Mouse (Mus musculus): ENCODE measurements at regions not wholly inside any gene's neighbourhood (a gene's known extent, or its start where the extent isn't known, plus 50 kb on each side); places are given as distances from the start of the nearest gene placed in this dataset.

DNA sequence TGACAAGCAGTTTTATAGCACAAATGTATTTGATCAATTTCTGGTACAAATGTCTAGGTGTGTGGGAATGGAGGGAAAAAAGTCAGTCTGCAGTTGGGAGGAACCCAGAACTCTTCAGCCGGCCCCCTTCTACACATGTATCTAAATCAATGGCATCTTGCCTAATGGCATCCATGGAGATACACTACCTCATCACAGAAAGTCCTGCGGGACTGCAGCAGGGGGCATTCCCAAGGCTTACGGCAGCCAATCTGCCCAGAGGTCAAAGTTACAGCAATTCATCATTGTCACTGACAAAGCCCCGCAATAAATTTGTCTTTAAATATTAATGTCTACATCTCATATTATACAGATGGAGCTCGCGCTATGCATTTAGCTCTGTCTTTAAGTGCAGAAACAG is 135.7 kb upstream of the Arhgap5 start:
- Histone ChIP-seq H3K4me2 (ENCODE audit: low read depth, low read length) (no peak overlapping the region), H3K27ac (no peak overlapping the region), H3K4me1 (ENCODE audit: insufficient read depth, low read length) (no peaks in the 10 kb centered on the region), H3K4me3 (ENCODE audit: low read length) (no peak overlapping the region), H3K9ac (replicated peaks; ENCODE audit: low read length) (no peak overlapping the region), H3K36me3 (ENCODE audit: insufficient read depth, low read length) (no peaks in the 10 kb centered on the region), H3K27me3 (ENCODE audit: insufficient read depth, low read length) (no peaks in the 10 kb centered on the region), H3K9me3 (ENCODE audit: low read length) (no peaks in the 10 kb centered on the region)
- ATAC-seq (no peak), DNase-seq (ENCODE audit: low spot score) (peak; percentile 34)
- WGBS = 37% methylated on average over 6 of the region's 6 CpGs
- TF ChIP-seq CTCF (IDR thresholded peaks at IDR 0.05; ENCODE audit: low read depth) = no peak

DNA sequence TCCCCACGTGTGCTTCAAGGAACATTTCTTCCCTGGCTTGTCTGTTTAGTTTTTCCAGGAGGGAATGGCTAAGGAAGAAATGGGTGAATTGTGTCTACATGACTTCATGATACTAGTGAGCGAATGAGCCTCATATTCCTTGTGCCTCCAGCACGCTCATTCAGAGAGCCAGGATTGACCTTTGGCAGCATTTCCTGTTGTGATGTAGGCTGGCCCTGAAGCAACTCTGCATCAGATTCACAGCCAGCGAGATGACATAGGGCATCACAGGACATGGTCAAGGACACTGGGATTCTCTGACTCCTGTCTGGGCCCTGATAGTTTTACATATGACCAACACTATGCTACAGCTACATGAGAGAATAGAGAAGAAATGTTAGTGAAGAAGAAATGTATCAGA is 135.3 kb upstream of the Arhgap5 start:
- TF ChIP-seq CTCF (IDR thresholded peaks at IDR 0.05; ENCODE audit: low read depth) = no peak
- no peak for DNase-seq (ENCODE audit: low spot score)
- Histone ChIP-seq H3K27me3 (ENCODE audit: insufficient read depth, low read length) (no peaks in the 10 kb centered on the region), H3K9me3 (ENCODE audit: low read length) (no peaks in the 10 kb centered on the region), H3K27ac (no peak overlapping the region), H3K4me3 (ENCODE audit: low read length) (no peak overlapping the region), H3K4me1 (ENCODE audit: insufficient read depth, low read length) (no peaks in the 10 kb centered on the region), H3K4me2 (ENCODE audit: low read depth, low read length) (no peak overlapping the region), H3K9ac (replicated peaks; ENCODE audit: low read length) (no peak overlapping the region), H3K36me3 (ENCODE audit: insufficient read depth, low read length) (no peaks in the 10 kb centered on the region)
- ATAC-seq = no peak
- WGBS = 63% methylated on average over 4 of the region's 4 CpGs

- no peaks in the 10 kb centered on the region for H3K4me1 ChIP-seq (ENCODE audit: insufficient read depth, low read length)
- no peak overlapping the region for H3K27ac ChIP-seq
- H3K36me3 ChIP-seq (ENCODE audit: insufficient read depth, low read length) = no peaks in the 10 kb centered on the region
- H3K9me3 ChIP-seq (ENCODE audit: low read length) = no peaks in the 10 kb centered on the region
- H3K9ac ChIP-seq (replicated peaks; ENCODE audit: low read length) = no peak overlapping the region
- H3K4me3 ChIP-seq (ENCODE audit: low read length) = no peak overlapping the region
- no peak for DNase-seq (ENCODE audit: low spot score)
- H3K4me2 ChIP-seq (ENCODE audit: low read depth, low read length) = no peak overlapping the region
- no peak for TF ChIP-seq CTCF (IDR thresholded peaks at IDR 0.05; ENCODE audit: low read depth)
- WGBS = 83% methylated on average over 12 of the region's 12 CpGs
- ATAC-seq = no peak
- H3K27me3 ChIP-seq (ENCODE audit: insufficient read depth, low read length) = no peaks in the 10 kb centered on the region
Observed at GRCm38 (mm10) chr12:52370153-52370710, 133.5 kb upstream of the Arhgap5 start.

DNA sequence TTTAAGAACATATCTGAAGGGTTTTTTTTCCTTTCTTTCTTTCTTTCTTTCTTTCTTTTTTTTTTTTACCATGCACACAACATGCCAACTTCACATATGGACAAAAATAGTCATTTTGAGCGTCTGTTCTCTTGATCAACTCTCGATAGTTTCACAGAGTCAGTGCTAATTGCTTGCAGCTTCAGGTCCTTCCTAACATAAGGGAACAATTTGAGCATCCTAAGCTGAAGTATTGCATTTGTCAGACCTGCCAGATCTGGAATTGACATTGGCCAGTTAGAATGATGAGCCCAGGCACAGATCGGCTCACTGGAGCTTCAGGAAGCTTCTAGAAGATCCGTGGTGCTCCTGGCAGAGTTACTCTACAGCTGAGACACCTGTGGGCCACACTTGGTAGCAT is 128.7 kb upstream of the Arhgap5 start:
- Histone ChIP-seq H3K27ac (no peak overlapping the region), H3K4me1 (ENCODE audit: insufficient read depth, low read length) (no peaks in the 10 kb centered on the region), H3K4me2 (ENCODE audit: low read depth, low read length) (no peak overlapping the region), H3K36me3 (ENCODE audit: insufficient read depth, low read length) (no peaks in the 10 kb centered on the region), H3K9ac (replicated peaks; ENCODE audit: low read length) (no peak overlapping the region), H3K4me3 (ENCODE audit: low read length) (no peak overlapping the region), H3K9me3 (ENCODE audit: low read length) (no peaks in the 10 kb centered on the region), H3K27me3 (ENCODE audit: insufficient read depth, low read length) (no peaks in the 10 kb centered on the region)
- TF ChIP-seq CTCF (IDR thresholded peaks at IDR 0.05; ENCODE audit: low read depth) = no peak
- no peak for ATAC-seq
- 91% methylated on average over 4 of the region's 4 CpGs for whole genome bisulfite sequencing
- no peak for DNase-seq (ENCODE audit: low spot score)

DNA sequence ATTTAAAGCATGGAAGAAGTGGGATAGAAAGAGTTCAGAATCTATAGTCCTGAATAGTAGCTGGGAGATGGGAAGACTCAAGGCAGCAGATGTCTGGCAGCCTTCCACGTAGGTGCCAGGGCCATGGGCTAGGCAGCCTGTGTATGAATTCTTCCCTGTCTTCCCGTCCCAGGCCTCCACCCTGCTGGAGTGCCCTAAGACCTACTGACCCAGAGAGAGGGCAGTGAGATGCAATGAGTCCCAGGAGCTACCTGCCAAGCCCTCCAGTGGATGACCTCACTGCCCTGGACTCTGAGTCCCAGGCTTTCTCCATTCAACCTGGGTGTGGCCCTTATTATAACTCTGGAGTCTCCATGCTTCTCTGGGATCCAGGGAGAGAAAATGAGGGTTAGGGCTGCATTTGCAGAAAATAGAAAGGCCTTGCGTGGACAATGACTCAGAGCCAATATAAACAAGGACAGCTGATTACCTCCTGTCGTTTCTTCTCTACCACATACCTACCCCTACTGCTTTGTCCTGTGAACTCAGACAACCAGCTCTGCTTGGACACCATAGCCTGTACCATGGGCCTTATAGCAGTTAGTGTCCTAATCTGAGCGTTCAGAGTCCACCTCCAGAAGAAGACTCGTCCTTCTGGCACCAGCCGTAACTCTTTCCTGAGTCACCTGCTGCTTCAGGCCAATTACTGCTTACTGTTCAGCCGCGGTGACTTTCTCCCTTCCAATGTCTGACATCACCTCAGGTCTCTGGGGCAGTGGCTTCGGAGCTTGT is 126.9 kb upstream of the Arhgap5 start:
- H3K4me1 ChIP-seq (ENCODE audit: insufficient read depth, low read length) = peaks cover 6% of the 10 kb centered on the region; the same call in 1 of the 2 replicates
- H3K9ac ChIP-seq (replicated peaks; ENCODE audit: low read length) = no peak overlapping the region
- no peak overlapping the region for H3K4me2 ChIP-seq (ENCODE audit: low read depth, low read length)
- H3K36me3 ChIP-seq (ENCODE audit: insufficient read depth, low read length) = no peaks in the 10 kb centered on the region
- no peak for ATAC-seq
- H3K4me3 ChIP-seq (ENCODE audit: low read length) = no peak overlapping the region
- no peaks in the 10 kb centered on the region for H3K9me3 ChIP-seq (ENCODE audit: low read length)
- H3K27me3 ChIP-seq (ENCODE audit: insufficient read depth, low read length) = no peaks in the 10 kb centered on the region
- TF ChIP-seq CTCF (IDR thresholded peaks at IDR 0.05; ENCODE audit: low read depth) = no peak
- no peak overlapping the region for H3K27ac ChIP-seq
- no peak for DNase-seq (ENCODE audit: low spot score)
- 78% methylated on average over 10 of the region's 10 CpGs for WGBS

DNA sequence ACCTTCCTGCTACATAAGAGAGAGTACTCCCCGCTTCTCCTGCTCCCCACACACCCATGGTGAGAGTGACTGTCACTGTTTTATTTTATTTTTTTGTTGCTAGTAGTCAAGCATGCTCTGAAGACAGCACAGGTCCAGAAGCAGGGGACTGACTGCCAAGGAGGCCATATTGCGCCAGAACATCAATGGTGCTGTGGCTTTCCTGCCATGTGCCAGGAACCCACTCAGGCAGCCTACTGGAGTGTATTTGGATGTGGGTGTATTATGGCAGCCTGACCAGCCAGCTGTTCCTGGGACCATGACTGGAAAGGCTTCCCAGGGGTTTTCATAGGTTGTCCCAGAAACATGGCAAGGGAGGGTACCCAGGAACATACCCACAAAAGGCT is 126.3 kb upstream of the Arhgap5 start:
- Histone ChIP-seq H3K36me3 (ENCODE audit: insufficient read depth, low read length) (no peaks in the 10 kb centered on the region), H3K27ac (no peak overlapping the region), H3K27me3 (ENCODE audit: insufficient read depth, low read length) (no peaks in the 10 kb centered on the region), H3K4me3 (ENCODE audit: low read length) (no peak overlapping the region), H3K9me3 (ENCODE audit: low read length) (no peaks in the 10 kb centered on the region), H3K4me1 (ENCODE audit: insufficient read depth, low read length) (peaks cover 11% of the 10 kb centered on the region), H3K9ac (replicated peaks; ENCODE audit: low read length) (no peak overlapping the region), H3K4me2 (ENCODE audit: low read depth, low read length) (no peak overlapping the region)
- 76% methylated on average over 2 of the region's 2 CpGs for WGBS
- TF ChIP-seq CTCF (IDR thresholded peaks at IDR 0.05; ENCODE audit: low read depth) = no peak
- DNase-seq (ENCODE audit: low spot score) (no peak), ATAC-seq (0 out of 2 replicates have a peak, but pooled peaks have one; percentile 33)

DNA sequence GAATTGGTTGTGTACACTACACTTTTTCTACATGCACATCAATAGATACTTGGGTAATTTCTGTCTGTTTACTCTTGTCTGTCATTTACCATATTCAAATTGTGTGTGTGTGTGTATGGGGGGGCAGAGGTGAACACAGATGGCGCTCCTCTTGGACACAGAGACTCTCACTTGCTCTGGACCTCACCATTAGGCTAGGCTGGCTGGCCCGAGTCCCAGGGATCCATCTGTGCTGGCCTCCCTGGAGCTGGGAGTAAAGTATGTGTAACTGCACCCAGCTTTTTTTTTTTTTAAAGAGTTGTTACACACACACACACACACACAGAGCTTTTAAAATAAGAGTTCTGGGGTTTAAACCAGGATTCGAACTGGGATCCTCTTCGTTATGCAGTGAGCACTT is 124.5 kb upstream of the Arhgap5 start:
- Histone ChIP-seq H3K27me3 (ENCODE audit: insufficient read depth, low read length) (no peaks in the 10 kb centered on the region), H3K4me3 (ENCODE audit: low read length) (no peak overlapping the region), H3K27ac (no peak overlapping the region), H3K9me3 (ENCODE audit: low read length) (no peaks in the 10 kb centered on the region), H3K4me2 (ENCODE audit: low read depth, low read length) (no peak overlapping the region), H3K9ac (replicated peaks; ENCODE audit: low read length) (no peak overlapping the region), H3K36me3 (ENCODE audit: insufficient read depth, low read length) (no peaks in the 10 kb centered on the region), H3K4me1 (ENCODE audit: insufficient read depth, low read length) (peaks cover 14% of the 10 kb centered on the region)
- DNase-seq (ENCODE audit: low spot score) (no peak), ATAC-seq (no peak)
- TF ChIP-seq CTCF (IDR thresholded peaks at IDR 0.05; ENCODE audit: low read depth) = no peak
- 74% methylated on average over 4 of the region's 4 CpGs for WGBS

Data from hindbrain, postnatal 0 days (tissue).